Mouse (Mus musculus): ENCODE data around the gene Rpl37. TPM values are rescaled to one million over a fixed set of nuclear protein-coding genes. Genes with fewer than 3 reads are reported as not detected.

Rpl37 gene
- polyA plus RNA-seq, 1 experiment from 2014 or later, result 702 TPM

DNA sequence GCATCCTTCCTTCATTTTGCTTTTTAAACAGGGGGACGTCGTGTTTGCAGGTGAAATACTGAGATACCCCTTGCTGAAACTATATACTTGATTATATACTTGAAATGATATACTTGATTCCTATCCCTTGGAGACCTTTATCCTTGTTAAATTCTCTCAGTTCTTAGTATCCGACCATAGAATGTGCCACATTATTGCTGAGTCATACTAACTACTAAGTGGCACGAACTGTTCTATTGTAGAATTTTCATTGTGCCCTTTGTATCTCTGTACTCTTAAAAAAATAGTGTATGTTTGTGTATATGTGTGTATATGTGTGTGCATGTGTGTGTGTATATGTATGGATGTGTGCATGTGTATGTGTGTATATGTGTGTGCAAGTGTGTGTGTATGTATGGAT lies 39.9 kb downstream of the Rpl37 start:
- no peak for ATAC-seq (ENCODE audit: low FRiP score, low TSS enrichment)
- WGBS, result 87% methylated on average over 4 of the region's 4 CpGs
- Histone ChIP-seq H3K9ac (ENCODE audit: low read depth, low read length) (no peak overlapping the region), H3K4me1 (ENCODE audit: control insufficient read depth, insufficient read depth, low read length) (peaks cover 15% of the 10 kb centered on the region; the same call in 1 of the 2 replicates), H3K27me3 (ENCODE audit: control insufficient read depth, insufficient read depth, low read length) (no peaks in the 10 kb centered on the region), H3K27ac (ENCODE audit: low read depth, low read length) (no peak overlapping the region), H3K9me3 (ENCODE audit: control insufficient read depth, low read length) (no peaks in the 10 kb centered on the region), H3K4me3 (ENCODE audit: low read length) (no peak overlapping the region), H3K4me2 (replicated peaks; ENCODE audit: low read depth, low read length) (no peak overlapping the region), H3K36me3 (ENCODE audit: control insufficient read depth, insufficient read depth, low read length) (peaks cover 4% of the 10 kb centered on the region; the same call in 1 of the 2 replicates)

DNA sequence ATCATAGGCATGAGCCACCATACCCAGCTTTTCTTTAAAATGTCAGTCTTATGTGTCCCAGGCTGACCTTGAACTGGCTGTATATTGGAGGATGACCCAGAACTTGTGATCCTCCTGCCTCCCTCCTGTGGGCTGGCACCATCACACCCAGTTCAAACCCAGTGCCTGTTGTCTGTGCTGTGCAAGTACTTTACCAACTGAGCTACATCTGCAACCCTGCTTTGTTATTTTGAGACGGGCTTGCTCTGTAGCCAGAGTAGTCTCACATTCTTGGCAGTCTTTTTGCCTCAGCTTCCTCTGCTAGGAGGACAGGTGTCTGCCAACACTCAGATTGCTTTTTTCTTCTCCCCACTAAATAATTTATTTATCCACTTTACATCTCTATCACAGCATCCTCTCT lies 40.9 kb downstream of the Rpl37 start:
- Histone ChIP-seq H3K4me1 (ENCODE audit: control insufficient read depth, insufficient read depth, low read length) (peaks cover 15% of the 10 kb centered on the region; the same call in 1 of the 2 replicates), H3K4me3 (ENCODE audit: low read length) (no peak overlapping the region), H3K27ac (ENCODE audit: low read depth, low read length) (no peak overlapping the region), H3K36me3 (ENCODE audit: control insufficient read depth, insufficient read depth, low read length) (peaks cover 4% of the 10 kb centered on the region; the same call in 1 of the 2 replicates), H3K27me3 (ENCODE audit: control insufficient read depth, insufficient read depth, low read length) (no peaks in the 10 kb centered on the region), H3K9me3 (ENCODE audit: control insufficient read depth, low read length) (no peaks in the 10 kb centered on the region), H3K4me2 (replicated peaks; ENCODE audit: low read depth, low read length) (no peak overlapping the region), H3K9ac (ENCODE audit: low read depth, low read length) (no peak overlapping the region)
- ATAC-seq (ENCODE audit: low FRiP score, low TSS enrichment), result no peak
- WGBS, result 72% methylated on average over 1 of the region's 1 CpGs

DNA sequence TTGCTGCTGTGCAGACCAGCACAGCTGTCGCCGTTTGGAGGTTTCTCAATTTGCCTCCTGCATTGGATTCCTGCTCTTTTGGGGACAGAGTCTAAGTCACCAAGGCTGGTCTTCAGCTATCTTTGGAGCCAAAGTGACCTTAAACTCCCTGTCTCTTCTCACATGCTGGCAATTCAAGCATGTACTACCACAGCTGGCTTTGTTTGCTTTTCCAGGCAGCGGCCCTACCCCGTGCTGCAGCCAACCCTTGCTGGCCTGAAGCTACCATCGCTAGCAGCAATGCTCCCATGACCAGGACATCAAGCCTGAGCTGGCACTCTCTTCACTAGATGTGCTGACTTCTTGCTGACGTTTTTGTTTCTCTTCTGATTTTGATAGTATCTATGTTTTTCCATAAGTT lies 42.4 kb downstream of the Rpl37 start:
- H3K9me3 ChIP-seq (ENCODE audit: control insufficient read depth, low read length), result no peaks in the 10 kb centered on the region
- no peak overlapping the region for H3K4me2 ChIP-seq (replicated peaks; ENCODE audit: low read depth, low read length)
- H3K9ac ChIP-seq (ENCODE audit: low read depth, low read length), result no peak overlapping the region
- H3K27me3 ChIP-seq (ENCODE audit: control insufficient read depth, insufficient read depth, low read length), result no peaks in the 10 kb centered on the region
- peaks cover 14% of the 10 kb centered on the region; the same call in 1 of the 2 replicates for H3K36me3 ChIP-seq (ENCODE audit: control insufficient read depth, insufficient read depth, low read length)
- H3K4me1 ChIP-seq (ENCODE audit: control insufficient read depth, insufficient read depth, low read length), result peaks cover 15% of the 10 kb centered on the region; the same call in 1 of the 2 replicates
- no peak overlapping the region for H3K4me3 ChIP-seq (ENCODE audit: low read length)
- H3K27ac ChIP-seq (ENCODE audit: low read depth, low read length), result no peak overlapping the region
- WGBS, result 61% methylated on average over 6 of the region's 6 CpGs
- ATAC-seq (ENCODE audit: low FRiP score, low TSS enrichment), result peak; percentile 75; the same call in 1 of the 2 replicates

DNA sequence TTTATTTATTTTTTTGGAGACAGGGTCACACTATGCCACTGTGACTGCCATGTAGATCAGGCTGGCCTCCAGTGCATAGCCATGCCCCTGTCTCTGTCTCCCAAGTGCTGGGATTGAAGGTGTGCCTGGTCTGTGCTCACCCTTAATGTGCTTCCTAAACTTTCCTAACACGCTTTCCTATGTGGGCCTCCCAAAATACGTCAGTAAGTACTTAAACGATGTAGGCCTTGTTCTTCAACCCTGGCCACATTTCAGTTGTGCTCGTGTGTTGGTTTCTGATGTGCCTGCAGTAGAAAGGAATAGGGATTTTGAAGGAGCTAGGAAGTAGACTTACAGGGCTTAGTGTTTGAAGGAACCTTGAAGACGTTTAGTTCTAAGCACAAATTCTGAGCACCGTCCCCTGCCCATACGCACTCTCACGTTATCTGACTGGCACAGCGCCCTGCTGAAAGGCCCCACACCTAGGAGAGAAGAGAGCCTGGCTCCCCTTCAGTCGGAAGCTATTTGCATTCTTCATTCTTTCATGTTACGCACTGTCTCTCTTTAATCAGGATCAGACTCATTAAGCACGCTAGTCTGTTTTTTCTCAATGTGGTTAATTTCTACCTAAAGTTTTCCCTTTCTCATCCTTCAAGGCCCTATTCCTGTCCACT lies 48.8 kb downstream of the Rpl37 start:
- no peaks in the 10 kb centered on the region for H3K27me3 ChIP-seq (ENCODE audit: control insufficient read depth, insufficient read depth, low read length)
- no peak overlapping the region for H3K27ac ChIP-seq (ENCODE audit: low read depth, low read length)
- H3K9me3 ChIP-seq (ENCODE audit: control insufficient read depth, low read length), result no peaks in the 10 kb centered on the region
- WGBS, result 82% methylated on average over 12 of the region's 12 CpGs
- no peak overlapping the region for H3K4me3 ChIP-seq (ENCODE audit: low read length)
- H3K4me2 ChIP-seq (replicated peaks; ENCODE audit: low read depth, low read length), result no peak overlapping the region
- no peak overlapping the region for H3K9ac ChIP-seq (ENCODE audit: low read depth, low read length)
- H3K4me1 ChIP-seq (ENCODE audit: control insufficient read depth, insufficient read depth, low read length), result no peaks in the 10 kb centered on the region
- ATAC-seq (ENCODE audit: low FRiP score, low TSS enrichment), result no peak
- H3K36me3 ChIP-seq (ENCODE audit: control insufficient read depth, insufficient read depth, low read length), result peaks cover 57% of the 10 kb centered on the region

Other genes with a start within 250 kb of the Rpl37 start
- not detected in 2 replicates for gene Mroh2b, start 217.9 kb upstream of the Rpl37 start, polyA plus RNA-seq (2014; fragmentation: Nextera tagmentation; extraction: Ambion mirVana)
- gene C7, start 52.9 kb upstream of the Rpl37 start, polyA plus RNA-seq (2014; fragmentation: Nextera tagmentation; extraction: Ambion mirVana), result 0.09 TPM in 2 replicates
- 1.3 and 1.7 TPM in 2 replicates for gene Card6, start 8.1 kb upstream of the Rpl37 start, polyA plus RNA-seq (2014; fragmentation: Nextera tagmentation; extraction: Ambion mirVana)
- gene Prkaa1, start 27.2 kb downstream of the Rpl37 start, polyA plus RNA-seq (2014; fragmentation: Nextera tagmentation; extraction: Ambion mirVana), result 19.6 and 26.1 TPM in 2 replicates
- gene Ttc33, start 68.9 kb downstream of the Rpl37 start, polyA plus RNA-seq (2014; fragmentation: Nextera tagmentation; extraction: Ambion mirVana), result 49.8 and 50.3 TPM in 2 replicates
- gene Ptger4, start 127.5 kb downstream of the Rpl37 start, polyA plus RNA-seq (2014; fragmentation: Nextera tagmentation; extraction: Ambion mirVana), result 3.0 and 5.9 TPM in 2 replicates